30 mouse cellular contexts compared by ENCODE assay signal in genomic region chr14:99434645-99435044, GRCm38 (mm10).
"Had no signal": no experiment of that assay in that cellular context is flagged by ENCODE, and none has a peak within 500 bp of the region (broad histone marks: within the 10 kb centered on the region; RNA-seq: fewer than 3 reads in every experiment).

No protein-coding gene starts in this region.

- H3K9ac ChIP-seq: heart, embryonic 12.5 days; heart, embryonic 13.5 days; heart, embryonic 15.5 days; hindbrain, embryonic 12.5 days; hindbrain, embryonic 13.5 days; hindbrain, embryonic 14.5 days; hindbrain, embryonic 15.5 days; intestine, embryonic 15.5 days; kidney, embryonic 15.5 days had no signal

- H3K27me3 ChIP-seq: heart, embryonic 12.5 days; heart, embryonic 13.5 days; heart, embryonic 15.5 days; hindbrain, embryonic 12.5 days; hindbrain, embryonic 13.5 days; hindbrain, embryonic 15.5 days; intestine, embryonic 15.5 days; kidney, embryonic 15.5 days had no signal

- H3K36me3 ChIP-seq: heart, embryonic 10.5 days; heart, embryonic 12.5 days; heart, embryonic 13.5 days; heart, embryonic 15.5 days; hindbrain, embryonic 10.5 days; hindbrain, embryonic 12.5 days; hindbrain, embryonic 13.5 days; hindbrain, embryonic 15.5 days; intestine, embryonic 15.5 days; kidney, embryonic 15.5 days had no signal

- ATAC-seq: hindbrain, embryonic 16.5 days; hindbrain, postnatal 0 days; inflammation-experienced regulatory T-cells, adult 6 months; intestine, embryonic 15.5 days; intestine, embryonic 16.5 days; intestine, postnatal 0 days had no signal

- H3K4me3 ChIP-seq: heart, embryonic 10.5 days; heart, embryonic 12.5 days; heart, embryonic 13.5 days; heart, embryonic 15.5 days; hindbrain, embryonic 10.5 days; hindbrain, embryonic 12.5 days; hindbrain, embryonic 13.5 days; hindbrain, embryonic 15.5 days; intestine, embryonic 15.5 days; kidney, embryonic 15.5 days; layer of hippocampus, adult 2 months had no signal

- H3K4me1 ChIP-seq: heart, embryonic 10.5 days; heart, embryonic 12.5 days; heart, embryonic 13.5 days; heart, embryonic 15.5 days; hindbrain, embryonic 10.5 days; hindbrain, embryonic 12.5 days; hindbrain, embryonic 13.5 days; hindbrain, embryonic 15.5 days; intestine, embryonic 15.5 days; kidney, embryonic 15.5 days had no signal

- H3K9me3 ChIP-seq: heart, embryonic 10.5 days; heart, embryonic 12.5 days; heart, embryonic 13.5 days; heart, embryonic 15.5 days; hindbrain, embryonic 10.5 days; hindbrain, embryonic 12.5 days; hindbrain, embryonic 13.5 days; hindbrain, embryonic 15.5 days; intestine, embryonic 15.5 days; kidney, embryonic 15.5 days had no signal

- DNase-seq: heart, postnatal 10 days; heart, postnatal 14 days; heart, postnatal 36 days; kidney, adult 11 months; kidney, adult 18-20 months; kidney, postnatal 10 days; kidney, postnatal 14 days; kidney, postnatal 25 days; kidney, postnatal 4 days; layer of hippocampus, adult 9-11 months; layer of hippocampus, postnatal 36 days had no signal

- H3K4me2 ChIP-seq: heart, embryonic 11.5 days; heart, embryonic 12.5 days; heart, embryonic 13.5 days; heart, embryonic 15.5 days; hindbrain, embryonic 12.5 days; hindbrain, embryonic 13.5 days; hindbrain, embryonic 14.5 days; hindbrain, embryonic 15.5 days; intestine, embryonic 15.5 days; kidney, embryonic 15.5 days had no signal

- H3K27ac ChIP-seq: heart, embryonic 10.5 days; heart, embryonic 13.5 days; heart, embryonic 15.5 days; hindbrain, embryonic 10.5 days; hindbrain, embryonic 12.5 days; hindbrain, embryonic 13.5 days; hindbrain, embryonic 14.5 days; hindbrain, embryonic 15.5 days; hindbrain, postnatal 0 days; intestine, embryonic 15.5 days; kidney, embryonic 15.5 days; kidney, postnatal 0 days; layer of hippocampus, adult 2 months had no signal
